Mouse (Mus musculus) C2C12 (cell line): Measurements from ENCODE around the gene Foxn3. TPM values are rescaled to one million over a fixed set of nuclear protein-coding genes. Genes with fewer than 3 reads are reported as not detected.

Source experiments
- H3K27me3 ChIP-seq: one replicate; pipeline ENCODE4 v1.6.1; 2011; ENCODE audit not compliant: control insufficient read depth, insufficient read depth, insufficient read length
- H3K36me3 ChIP-seq: one replicate; pipeline ENCODE4 v1.6.1; 2011; ENCODE audit not compliant: control insufficient read depth, insufficient read depth
- H3K4me3 ChIP-seq: one replicate; pipeline ENCODE4 v1.5.1; 2011; ENCODE audit warnings: mild to moderate bottlenecking, control low read depth; ENCODE audit not compliant: poor library complexity, insufficient read depth, severe bottlenecking
- H3K79me2 ChIP-seq: one replicate; pipeline ENCODE4 v1.6.1; 2011; ENCODE audit not compliant: control insufficient read depth, insufficient read depth
- H3K79me3 ChIP-seq: one replicate; pipeline ENCODE4 v1.6.1; 2011; ENCODE audit warnings: low read depth, control low read depth
- H3ac ChIP-seq: one replicate; pipeline ENCODE3; 2011; ENCODE audit warnings: low read depth; ENCODE audit not compliant: control insufficient read depth, insufficient read length
- CEBPB ChIP-seq: IDR thresholded peaks from one replicate; pipeline ENCODE4 v1.6.1; 2011; ENCODE audit warnings: low read depth, mild to moderate bottlenecking, control low read depth, moderate library complexity
- CTCF ChIP-seq: IDR thresholded peaks from one replicate; pipeline ENCODE4 v1.5.1; 2011; ENCODE audit not compliant: control insufficient read depth, insufficient read depth, insufficient read length
- FOSL1 ChIP-seq: IDR thresholded peaks from one replicate; pipeline ENCODE4 v1.8.0; 2011; ENCODE audit warnings: mild to moderate bottlenecking, low read length; ENCODE audit not compliant: poor library complexity, insufficient read depth, severe bottlenecking
- MAX ChIP-seq: IDR thresholded peaks from one replicate; pipeline ENCODE4 v1.6.1; 2011; ENCODE audit warnings: mild to moderate bottlenecking, control low read depth
- MYOD1 ChIP-seq: IDR thresholded peaks from one replicate; pipeline ENCODE4 v1.6.1; 2011; ENCODE audit warnings: low read depth; ENCODE audit not compliant: control insufficient read depth, insufficient read length
- MYOG ChIP-seq: IDR thresholded peaks from one replicate; pipeline ENCODE4 v1.6.1; 2011; ENCODE audit not compliant: control insufficient read depth, insufficient read length; ENCODE audit errors: extremely low read depth
- USF1 ChIP-seq: IDR thresholded peaks from one replicate; pipeline ENCODE4 v1.6.1; 2011; ENCODE audit warnings: low read depth, mild to moderate bottlenecking, control low read depth, moderate library complexity
- polyA plus RNA-seq: library from polyadenylated mRNA; unstranded; fragments of >200 nt; fragmentation: generic; extraction: Trizol; gene quantifications from one replicate; pipeline ENCODE4 v1.2.1, GENCODE M21; 2012; ENCODE audit warnings: missing spikeins

Foxn3 gene
- polyA plus RNA-seq, 1 experiment: 4.2 TPM

DNA sequence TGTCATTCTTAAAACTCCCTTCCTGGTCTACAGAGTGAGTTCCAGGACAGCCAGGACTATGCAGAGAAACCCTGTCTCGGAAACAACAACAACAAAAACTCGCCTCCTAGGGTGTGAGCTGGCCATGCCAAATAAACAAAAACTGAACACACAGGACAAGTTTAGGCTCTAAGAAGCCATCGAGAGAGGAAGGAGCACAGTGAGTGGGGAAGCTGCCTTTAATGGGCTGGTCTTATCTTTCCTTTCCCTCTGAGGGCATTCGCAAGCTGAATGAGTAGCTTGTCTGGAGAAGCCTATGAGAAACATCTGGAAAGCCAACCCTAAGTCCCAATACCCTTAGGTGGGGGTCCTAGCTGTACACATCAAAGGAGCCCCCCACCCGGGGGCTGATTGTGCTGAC, 168.7 kb downstream of the Foxn3 start:
- no peak for TF ChIP-seq MYOG
- TF ChIP-seq CEBPB: no peak
- no peak for TF ChIP-seq USF1
- TF ChIP-seq MAX: no peak
- TF ChIP-seq CTCF: no peak
- no peak for TF ChIP-seq MYOD1
- TF ChIP-seq FOSL1: no peak
- no peaks in the 10 kb centered on the region for H3K79me2 ChIP-seq
- no peaks in the 10 kb centered on the region for H3K79me3 ChIP-seq
- H3ac ChIP-seq: no peak overlapping the region
- no peaks in the 10 kb centered on the region for H3K36me3 ChIP-seq
- H3K4me3 ChIP-seq: no peak overlapping the region
- H3K27me3 ChIP-seq: no peaks in the 10 kb centered on the region

DNA sequence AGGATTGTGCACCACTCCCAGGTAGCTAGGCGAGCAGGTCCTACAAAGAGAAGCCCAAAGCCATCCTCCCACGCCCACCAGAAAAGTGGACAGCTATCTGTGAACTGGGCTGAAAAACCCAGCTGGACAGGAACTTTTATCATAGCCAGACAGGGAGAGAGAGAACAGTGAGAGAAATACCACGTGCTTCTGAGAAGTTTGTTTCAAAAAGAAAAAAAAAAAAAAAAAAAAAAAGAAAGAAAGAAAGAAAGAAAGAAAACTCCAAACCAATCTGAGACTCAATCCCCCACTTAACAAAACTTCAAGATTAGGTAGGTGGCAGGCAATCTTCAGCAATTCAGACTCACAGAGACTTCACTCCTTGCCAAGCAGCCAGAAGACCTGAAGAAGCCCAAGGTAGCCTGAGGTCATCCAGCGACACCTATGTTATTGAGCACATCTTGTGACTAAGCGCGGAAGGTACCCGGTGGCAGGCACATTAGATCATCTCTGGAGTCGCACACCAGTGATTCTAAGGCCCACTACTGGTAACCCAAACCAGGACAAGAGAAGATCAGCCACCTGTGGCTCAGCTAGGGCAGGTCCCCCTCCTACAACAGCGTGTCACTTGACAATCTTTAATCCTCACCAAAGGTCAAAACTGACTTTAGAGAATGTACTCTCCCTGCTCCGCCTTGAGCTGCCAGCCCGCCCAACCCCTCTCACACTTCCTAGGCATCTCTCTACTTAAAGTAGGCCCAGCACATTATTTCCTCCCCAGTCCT, 169.3 kb downstream of the Foxn3 start:
- no peaks in the 10 kb centered on the region for H3K36me3 ChIP-seq
- no peaks in the 10 kb centered on the region for H3K27me3 ChIP-seq
- H3K4me3 ChIP-seq: no peak overlapping the region
- TF ChIP-seq CEBPB (no peak), MYOG (no peak), USF1 (no peak), CTCF (no peak), FOSL1 (no peak), MAX (no peak), MYOD1 (no peak)
- H3K79me3 ChIP-seq: no peaks in the 10 kb centered on the region
- no peaks in the 10 kb centered on the region for H3K79me2 ChIP-seq
- H3ac ChIP-seq: no peak overlapping the region

GRCm38 (mm10) chr12:99392944-99393866, 170.2 kb downstream of the Foxn3 start:
- Histone ChIP-seq H3ac (peak overlapping the region; percentile 72), H3K4me3 (peak overlapping the region; percentile 78), H3K79me2 (no peaks in the 10 kb centered on the region), H3K79me3 (no peaks in the 10 kb centered on the region), H3K27me3 (no peaks in the 10 kb centered on the region), H3K36me3 (peaks cover 4% of the 10 kb centered on the region)
- TF ChIP-seq USF1 (peak; percentile 63), CTCF (no peak)

DNA sequence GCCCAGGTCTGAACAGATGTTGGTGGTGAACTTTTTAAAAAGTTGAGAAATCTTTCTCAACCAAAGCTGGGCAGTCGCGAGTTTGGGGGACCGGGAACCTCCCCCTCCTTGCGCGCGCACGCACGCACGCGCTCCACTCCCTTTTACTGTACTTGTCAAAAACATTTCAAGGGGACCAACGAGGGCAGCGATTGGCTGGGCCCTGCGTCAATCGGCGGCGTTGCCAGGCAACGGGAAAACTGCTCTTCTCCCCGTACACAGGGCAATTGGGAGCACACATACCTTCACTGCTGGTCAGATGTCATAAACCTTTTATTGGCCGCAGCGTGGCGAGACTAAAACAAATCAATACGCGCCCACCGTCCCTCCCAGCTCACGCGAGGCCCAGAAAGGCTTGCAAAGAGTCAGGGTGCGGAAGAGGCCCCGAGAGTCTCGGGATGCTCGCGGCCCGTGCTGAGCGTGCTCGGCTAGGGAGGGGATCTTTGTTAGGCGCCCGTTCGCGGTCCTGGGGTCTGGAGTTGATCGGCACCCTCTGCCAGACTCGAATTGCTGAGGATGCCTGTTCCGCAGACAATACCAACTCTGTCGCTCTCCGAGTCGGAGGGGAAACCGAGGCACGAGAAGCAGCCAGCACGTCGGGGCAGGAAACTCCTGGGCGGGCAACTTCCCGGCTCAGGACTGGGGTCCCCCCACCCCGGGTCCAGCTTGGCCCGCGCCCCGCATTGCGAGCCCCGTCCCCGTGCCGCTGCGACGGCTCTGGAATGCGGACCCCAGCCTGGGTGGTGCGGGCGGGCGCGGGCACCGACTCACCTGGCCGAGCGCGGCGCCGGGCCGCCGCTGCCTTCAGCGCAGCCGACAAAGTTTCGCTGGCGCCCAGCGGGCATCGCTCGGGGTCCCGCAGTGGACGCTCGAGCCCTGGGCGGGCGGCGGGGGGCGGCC, 171.2 kb downstream of the Foxn3 start:
- Histone ChIP-seq H3K79me3 (no peaks in the 10 kb centered on the region), H3ac (peak overlapping the region; percentile 56), H3K4me3 (peak overlapping the region; percentile 78), H3K79me2 (no peaks in the 10 kb centered on the region), H3K36me3 (peaks cover 4% of the 10 kb centered on the region), H3K27me3 (no peaks in the 10 kb centered on the region)
- TF ChIP-seq FOSL1 (no peak), CEBPB (peak; percentile 17), MYOD1 (no peak), MAX (peak; percentile 32), CTCF (no peak), MYOG (no peak), USF1 (no peak)

DNA sequence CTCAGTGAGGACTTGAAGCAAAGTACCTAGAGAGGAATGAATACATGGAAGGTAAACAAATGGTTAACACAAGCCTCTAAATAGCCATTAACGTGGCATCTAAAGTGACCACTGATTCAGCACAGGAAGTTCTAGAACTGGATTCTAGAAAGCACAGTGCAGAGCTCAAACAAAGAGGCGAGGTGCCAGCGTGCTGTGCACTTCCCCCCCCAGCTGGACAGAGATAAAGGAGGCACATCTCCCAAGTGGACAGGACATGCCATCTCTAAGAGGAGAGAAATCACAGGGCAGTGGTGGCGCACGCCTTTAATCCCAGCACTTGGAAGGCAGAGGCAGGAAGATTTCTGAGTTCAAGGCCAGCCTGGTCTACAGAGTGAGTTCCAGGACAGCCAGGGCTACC, 173.0 kb downstream of the Foxn3 start:
- Histone ChIP-seq H3K27me3 (no peaks in the 10 kb centered on the region), H3ac (no peak overlapping the region), H3K79me3 (no peaks in the 10 kb centered on the region), H3K79me2 (no peaks in the 10 kb centered on the region), H3K36me3 (peaks cover 4% of the 10 kb centered on the region), H3K4me3 (no peak overlapping the region)
- TF ChIP-seq MYOD1: no peak
- no peak for TF ChIP-seq MAX
- TF ChIP-seq MYOG: no peak
- TF ChIP-seq CTCF: no peak
- no peak for TF ChIP-seq USF1
- no peak for TF ChIP-seq CEBPB
- TF ChIP-seq FOSL1: no peak
